Mouse (Mus musculus) testis, adult 10 weeks (tissue): ENCODE measurements around the gene Ugt2a3. TPM values are rescaled to one million over a fixed set of nuclear protein-coding genes. Genes with fewer than 3 reads are reported as not detected.

Experiments
- polyA plus RNA-seq: library from polyadenylated mRNA; stranded (reverse); fragments of 350-450 nt; fragmentation: Illumina TruSeq; extraction: RNeasy Lipid Tissue Mini Kit (QIAGEN cat#74804); gene quantifications from one replicate; pipeline ENCODE4 v1.2.3, GENCODE M21; 2014; ENCODE audit warnings: low read depth, low replicate concordance

Ugt2a3 gene
- polyA plus RNA-seq = 0.13 TPM

GRCm38 (mm10) chr5:87336961-87337697, at the start of gene Ugt2a3:
TSS of gene Ugt2a3 (minus strand) at chr5:87337195.

Other genes starting within 250 kb of the Ugt2a3 start
- 0.11 TPM for gene Ugt2b36, start 244.6 kb downstream of the Ugt2a3 start, polyA plus RNA-seq
- 0.50 TPM for gene Ugt2b5, start 196.9 kb downstream of the Ugt2a3 start, polyA plus RNA-seq
- gene Ugt2b37, start 82.4 kb downstream of the Ugt2a3 start, polyA plus RNA-seq = not detected
- not detected for gene Ugt2b38, start 87.0 kb upstream of the Ugt2a3 start, polyA plus RNA-seq
- gene Ugt2a2, start 145.1 kb upstream of the Ugt2a3 start, polyA plus RNA-seq = not detected
- gene Gm43638, start 149.6 kb upstream of the Ugt2a3 start, polyA plus RNA-seq = not detected
- not detected for gene Ugt2a1, start 153.7 kb upstream of the Ugt2a3 start, polyA plus RNA-seq
- 0.63 TPM for gene Sult1b1, start 201.0 kb upstream of the Ugt2a3 start, polyA plus RNA-seq
- gene Sult1d1, start 231.8 kb upstream of the Ugt2a3 start, polyA plus RNA-seq = 0.50 TPM